Mouse (Mus musculus): ENCODE results near the gene Nek6.

- TF ChIP-seq CTCF (IDR thresholded peaks at IDR 0.05; ENCODE audit: low read depth), result no peak
- no peak for TF ChIP-seq EP300 (IDR thresholded peaks at IDR 0.05; ENCODE audit: low read depth)
These were observed 73.3 kb downstream of the Nek6 start for GRCm38 (mm10) chr2:38584514-38585378.

All from liver, embryonic 14.5 days (tissue).